Mouse (Mus musculus) CH12.LX (cell line): ENCODE data around the gene Fdx1l. TPM values are rescaled to one million over a fixed set of nuclear protein-coding genes. Genes with fewer than 3 reads are reported as not detected.

Source experiments
- DNase-seq: peaks from one replicate; pipeline ENCODE4 v3.0.0-alpha.2; 2013; ENCODE audit errors: extremely low read depth
- H3K27ac ChIP-seq: 2 replicates; pipeline ENCODE4 v1.5.1; 2012; ENCODE audit warnings: low read depth, mild to moderate bottlenecking, control low read depth, moderate library complexity; ENCODE audit not compliant: insufficient read depth
- H3K27me3 ChIP-seq: replicated peaks from 2 replicates; pipeline ENCODE3; 2012; ENCODE audit warnings: inconsistent platforms
- H3K36me3 ChIP-seq, 2 experiments: replicated peaks in 1 of 2; 2 replicates each; pipeline versions ENCODE3 to v1.6.1; 2012; ENCODE audit warnings: inconsistent platforms in 1 of 2, low read length in 1 of 2, mild to moderate bottlenecking in 1 of 2, mixed read lengths in 1 of 2, moderate library complexity in 1 of 2; ENCODE audit not compliant: control insufficient read depth in 1 of 2, insufficient read depth in 1 of 2
- H3K4me1 ChIP-seq, 2 experiments: 2 replicates each; pipeline ENCODE4 v1.6.1; 2012; ENCODE audit warnings: inconsistent platforms in 1 of 2, moderate library complexity in 1 of 2; ENCODE audit not compliant: insufficient read depth in 2 of 2, control insufficient read depth in 1 of 2
- H3K4me2 ChIP-seq: 2 replicates; pipeline ENCODE4 v1.6.1; 2012; ENCODE audit warnings: low read depth, mild to moderate bottlenecking, control low read depth; ENCODE audit not compliant: poor library complexity, insufficient read depth, severe bottlenecking
- H3K4me3 ChIP-seq, 3 experiments: fragments of 150-350 bp in 1 of 3; sonication (generic) in 1 of 3; replicated peaks in 1 of 3; 2 replicates each; pipeline versions ENCODE3 to v1.5.1; 2011 to 2012; ENCODE audit warnings: low read depth in 2 of 3, low read length in 2 of 3, mild to moderate bottlenecking in 2 of 3, moderate library complexity in 2 of 3, control low read depth in 1 of 3, improper control_type of control experiment in 1 of 3, inconsistent platforms in 1 of 3, mixed read lengths in 1 of 3; ENCODE audit not compliant: poor library complexity in 1 of 3
- H3K79me2 ChIP-seq: replicated peaks from 2 replicates; pipeline ENCODE4 v1.6.1; 2012; ENCODE audit warnings: mild to moderate bottlenecking, moderate library complexity; ENCODE audit not compliant: control insufficient read depth, poor library complexity, insufficient read depth, severe bottlenecking; ENCODE audit errors: extremely low read depth
- H3K9ac ChIP-seq: 2 replicates; pipeline ENCODE4 v1.6.1; 2012; ENCODE audit warnings: low read depth, mild to moderate bottlenecking, control low read depth, moderate library complexity; ENCODE audit not compliant: insufficient read depth
- H3K9me3 ChIP-seq: replicated peaks from 2 replicates; pipeline ENCODE3; 2012; ENCODE audit warnings: low read length, inconsistent platforms, mixed read lengths
- CHD1 ChIP-seq: IDR thresholded peaks from 2 replicates; pipeline ENCODE4 v1.6.1; 2012; ENCODE audit warnings: low read depth, low read length, improper control_type of control experiment, inconsistent platforms
- CTCF ChIP-seq, 2 experiments: IDR thresholded peaks in 1 of 2; conservative IDR thresholded peaks in 1 of 2; 2 replicates each; pipeline ENCODE4 v1.5.1; 2011 to 2012; ENCODE audit warnings: low read depth in 2 of 2, low read length in 2 of 2, improper control_type of control experiment in 1 of 2, inconsistent platforms in 1 of 2, mild to moderate bottlenecking in 1 of 2, moderate library complexity in 1 of 2
- E2F4 ChIP-seq: IDR thresholded peaks from 2 replicates; pipeline ENCODE4 v1.6.1; 2011; ENCODE audit warnings: low read depth, low read length, improper control_type of control experiment; ENCODE audit not compliant: insufficient replicate concordance
- EP300 ChIP-seq: IDR thresholded peaks from 2 replicates; pipeline ENCODE4 v1.6.1; 2011; ENCODE audit warnings: low read length, improper control_type of control experiment
- ETS1 ChIP-seq: conservative IDR thresholded peaks from 2 replicates; pipeline ENCODE4 v1.6.1; 2012; ENCODE audit warnings: low read depth, mild to moderate bottlenecking, inconsistent platforms, low read length, improper control_type of control experiment, moderate library complexity
- MEF2A ChIP-seq: IDR thresholded peaks from 2 replicates; pipeline ENCODE4 v1.6.1; 2014; ENCODE audit warnings: low read depth, mild to moderate bottlenecking, inconsistent platforms, low read length, improper control_type of control experiment, borderline replicate concordance
- MXI1 ChIP-seq: IDR thresholded peaks from 2 replicates; pipeline ENCODE4 v1.6.1; 2011; ENCODE audit warnings: mild to moderate bottlenecking, low read depth, low read length, improper control_type of control experiment
- MYC ChIP-seq: IDR thresholded peaks from 2 replicates; pipeline ENCODE4 v1.6.1; 2011; ENCODE audit warnings: low read depth, mild to moderate bottlenecking, improper control_type of control experiment, low read length
- NELFE ChIP-seq: IDR thresholded peaks from 2 replicates; pipeline ENCODE4 v1.6.1; 2011; ENCODE audit warnings: low read depth, low read length, improper control_type of control experiment
- NRF1 ChIP-seq: IDR thresholded peaks from 2 replicates; pipeline ENCODE4 v1.6.1; 2014; ENCODE audit warnings: low read depth, mild to moderate bottlenecking, inconsistent platforms, low read length, improper control_type of control experiment, moderate library complexity
- POLR2AphosphoS2 ChIP-seq: IDR thresholded peaks from 2 replicates; pipeline ENCODE4 v1.6.1; 2011; ENCODE audit warnings: low read depth, low read length, improper control_type of control experiment
- RCOR1 ChIP-seq: conservative IDR thresholded peaks from 2 replicates; pipeline ENCODE4 v1.6.1; 2012; ENCODE audit warnings: low read depth, mild to moderate bottlenecking, inconsistent platforms, low read length, improper control_type of control experiment
- SMC3 ChIP-seq: IDR thresholded peaks from 2 replicates; pipeline ENCODE4 v1.6.1; 2011; ENCODE audit warnings: low read depth, low read length, improper control_type of control experiment
- TBP ChIP-seq: conservative IDR thresholded peaks from 2 replicates; pipeline ENCODE4 v1.6.1; 2011; ENCODE audit warnings: low read depth, low read length, improper control_type of control experiment
- UBTF ChIP-seq: IDR thresholded peaks from 2 replicates; pipeline ENCODE4 v1.6.1; 2012; ENCODE audit warnings: low read depth, mild to moderate bottlenecking, inconsistent platforms, low read length, improper control_type of control experiment, moderate library complexity
- USF1 ChIP-seq: IDR thresholded peaks from 2 replicates; pipeline ENCODE4 v1.6.1; 2014; ENCODE audit warnings: low read depth, mild to moderate bottlenecking, inconsistent platforms, low read length, improper control_type of control experiment
- ZC3H11A ChIP-seq: IDR thresholded peaks from 2 replicates; pipeline ENCODE4 v1.6.1; 2012; ENCODE audit warnings: low read depth, mild to moderate bottlenecking, inconsistent platforms, low read length, improper control_type of control experiment
- ZNF384 ChIP-seq: IDR thresholded peaks from 2 replicates; pipeline ENCODE4 v1.6.1; 2012; ENCODE audit warnings: low read depth, low read length, improper control_type of control experiment, inconsistent platforms
- dilution Hi-C: fragments of 300-500 bp; cut with MboI; formaldehyde crosslinking; loops from 2 replicates; pipeline ENCODE4 v1.14.3; 2020; ENCODE audit warnings: low sequenced_read_pairs; ENCODE audit not compliant: extremely low pct_unique_long_range_greater_than_20kb, extremely low pct_ligation_motif_present
- in situ Hi-C: fragments of 300-500 bp; cut with MboI; formaldehyde crosslinking; loops from 3 replicates; pipeline ENCODE4 v1.14.3; 2019; ENCODE audit warnings: low sequenced_read_pairs, low pct_ligation_motif_present, low pct_unique_long_range_greater_than_20kb, mixed read lengths
- polyA plus RNA-seq: library from polyadenylated mRNA; unstranded; fragments of >175 nt; gene quantifications from 2 replicates; pipeline ENCODE4 v1.2.1, GENCODE M21; 2012; ENCODE audit warnings: low read depth; ENCODE audit not compliant: insufficient read length
- total RNA-seq, 2 experiments: library from RNA; depleted of rRNA; stranded (reverse); fragments of 300-350 nt in 1 of 2; fragments of >200 nt in 1 of 2; gene quantifications; 2 replicates each; pipeline ENCODE4 v1.2.3; 2012 to 2014

Gene Fdx1l
- total and polyA plus RNA-seq, 3 experiments, result 70.8 to 105 (median 79.7) TPM

DNA sequence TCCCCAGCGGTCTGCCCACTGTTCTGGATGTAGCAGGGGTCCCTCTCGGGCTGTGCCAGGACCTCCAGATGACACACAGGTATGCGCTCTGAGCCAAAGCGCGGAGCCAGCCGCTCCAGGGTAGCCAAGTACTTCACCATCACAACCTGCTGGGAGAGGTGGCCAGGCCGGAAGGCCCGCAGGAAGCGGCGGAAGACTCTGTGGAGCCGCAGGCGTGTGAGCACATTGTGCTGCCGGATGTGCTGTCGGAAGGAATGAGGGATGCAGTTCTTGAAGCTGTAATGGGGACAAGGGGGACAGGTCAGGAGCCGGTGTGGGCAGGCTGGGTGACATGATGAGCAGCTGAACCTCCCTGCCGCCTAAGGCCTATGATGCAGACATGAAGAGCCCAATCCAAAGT is 48.1 kb upstream of the Fdx1l start:
- Histone ChIP-seq H3K4me2 (no peak overlapping the region), H3K4me3 (no peak overlapping the region), H3K79me2 (0 out of 2 replicates have a peak, but pooled peaks cover 6% of the 10 kb centered on the region), H3K27me3 (no peaks in the 10 kb centered on the region), H3K27ac (no peak overlapping the region), H3K9ac (no peak overlapping the region), H3K4me1 (peaks cover 16 to 29% of the 10 kb centered on the region in 2 experiments), H3K9me3 (no peaks in the 10 kb centered on the region), H3K36me3 (peaks cover 76 to 82% of the 10 kb centered on the region in 2 experiments)
- no peak for DNase-seq
- in situ Hi-C loops (no loop called here), dilution Hi-C loops (no loop called here)
- TF ChIP-seq ZC3H11A (no peak), USF1 (no peak), CTCF (conservative IDR thresholded peaks at IDR 0.05 in 1 of 2, IDR thresholded peaks at IDR 0.05 in 1 of 2; ENCODE audit: low read depth in 2 of 2, low read length in 2 of 2) (no peak), POLR2AphosphoS2 (no peak), EP300 (no peak), SMC3 (no peak), E2F4 (no peak), TBP (no peak), MYC (no peak), ETS1 (no peak), CHD1 (no peak)

DNA sequence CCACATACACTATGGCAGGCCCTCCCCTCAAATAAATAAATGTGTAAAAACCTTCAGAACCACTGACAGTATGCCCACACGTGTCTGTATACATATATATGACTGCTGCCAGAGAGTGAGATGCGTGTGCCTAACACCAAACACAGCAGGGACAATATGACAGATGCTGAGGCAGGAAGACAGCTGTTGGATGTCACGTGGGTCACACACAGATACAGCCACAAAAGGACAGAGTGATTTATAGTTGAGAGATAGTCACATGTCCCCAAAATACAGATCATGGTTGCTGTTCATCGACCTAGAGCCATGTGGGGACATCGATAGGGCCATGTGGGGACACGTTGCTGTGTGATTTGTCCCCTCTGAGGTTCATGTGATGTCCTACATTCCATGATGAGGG is 43.7 kb upstream of the Fdx1l start:
- peaks cover 77 to 81% of the 10 kb centered on the region in 2 experiments for H3K36me3 ChIP-seq
- no peak for TF ChIP-seq ZC3H11A
- TF ChIP-seq MEF2A, result no peak
- TF ChIP-seq NRF1, result no peak
- no peak for TF ChIP-seq RCOR1
- TF ChIP-seq MXI1, result no peak
- TF ChIP-seq ZNF384, result no peak
- no peak for TF ChIP-seq UBTF
- no peak for TF ChIP-seq NELFE
- no peak for TF ChIP-seq CHD1
- in situ Hi-C loops, result no loop called here

More for the DNA sequence above, 43.7 kb upstream of the Fdx1l start:
- Histone ChIP-seq H3K4me1 (0 out of 4 replicates have a peak, but pooled peaks cover 0 to 5% of the 10 kb centered on the region in 2 experiments), H3K9me3 (no peaks in the 10 kb centered on the region), H3K27ac (no peak overlapping the region; the same call in 1 of the 2 replicates), H3K4me3 (no peak overlapping the region), H3K4me2 (no peak overlapping the region), H3K27me3 (no peaks in the 10 kb centered on the region), H3K79me2 (no peaks in the 10 kb centered on the region), H3K9ac (no peak overlapping the region)
- no peak for DNase-seq
- dilution Hi-C loops, result no loop called here
